Mouse (Mus musculus) ovary, postnatal 36 days (tissue): ENCODE measurements around the gene Mmp20.

ENCODE experiments used
- DNase-seq: peaks from one replicate; pipeline ENCODE4 v3.0.0; 2022; ENCODE audit warnings: low spot score, mixed read lengths

Mmp20 gene

GRCm38 (mm10) chr9:7627931-7628330, at the start of gene Mmp20:
Gene Mmp20, plus strand, starts transcription at chr9:7628231.
- no peak for DNase-seq

GRCm38 (mm10) chr9:7590063-7590462, 38.0 kb upstream of the Mmp20 start:
- no peak for DNase-seq

- no peak for DNase-seq
Measured at GRCm38 (mm10) chr9:7593272-7593812, 34.7 kb upstream of the Mmp20 start.

GRCm38 (mm10) chr9:7594816-7595540, 33.1 kb upstream of the Mmp20 start:
- DNase-seq: peak; percentile 73

- DNase-seq: peak; percentile 59
Measured at GRCm38 (mm10) chr9:7602982-7603742, 24.9 kb upstream of the Mmp20 start.

- DNase-seq: no peak
Measured at GRCm38 (mm10) chr9:7604005-7604404, 24.0 kb upstream of the Mmp20 start.

GRCm38 (mm10) chr9:7605638-7606037, 22.4 kb upstream of the Mmp20 start:
- no peak for DNase-seq

- no peak for DNase-seq
Measured at GRCm38 (mm10) chr9:7622582-7622981, 5.4 kb upstream of the Mmp20 start.

GRCm38 (mm10) chr9:7633936-7634335, 5.9 kb downstream of the Mmp20 start:
- DNase-seq: no peak

GRCm38 (mm10) chr9:7647901-7648300, 19.9 kb downstream of the Mmp20 start:
- DNase-seq: no peak

GRCm38 (mm10) chr9:7650397-7651180, 22.6 kb downstream of the Mmp20 start:
- DNase-seq: no peak

- no peak for DNase-seq
Measured at GRCm38 (mm10) chr9:7652351-7653085, 24.5 kb downstream of the Mmp20 start.

- no peak for DNase-seq
Measured at GRCm38 (mm10) chr9:7657946-7658345, 29.9 kb downstream of the Mmp20 start.

GRCm38 (mm10) chr9:7659469-7660020, 31.5 kb downstream of the Mmp20 start:
- no peak for DNase-seq

GRCm38 (mm10) chr9:7661371-7661770, 33.3 kb downstream of the Mmp20 start:
- DNase-seq: no peak

GRCm38 (mm10) chr9:7669674-7670073, 41.6 kb downstream of the Mmp20 start:
- DNase-seq: no peak

- DNase-seq: no peak
Measured at GRCm38 (mm10) chr9:7672985-7673384, 45.0 kb downstream of the Mmp20 start.

- no peak for DNase-seq
Measured at GRCm38 (mm10) chr9:7678154-7678837, 50.3 kb downstream of the Mmp20 start.

- DNase-seq: no peak
Measured at GRCm38 (mm10) chr9:7682081-7682618, 54.1 kb downstream of the Mmp20 start.

GRCm38 (mm10) chr9:7686024-7686423, 58.0 kb downstream of the Mmp20 start:
- no peak for DNase-seq
